Mouse (Mus musculus): ENCODE results near the gene Krt42. TPM values are rescaled to one million over a fixed set of nuclear protein-coding genes. Genes with fewer than 3 reads are reported as not detected.
"Not testable (repeated sequence)": the region's sequence is repeated elsewhere in the genome, so short reads cannot be mapped to it uniquely, and the experiment has no call there.

Krt42 gene
- not detected in 2 replicates for polyA plus RNA-seq (2015; fragmentation: Nextera tagmentation; extraction: Ambion mirVana)

DNA sequence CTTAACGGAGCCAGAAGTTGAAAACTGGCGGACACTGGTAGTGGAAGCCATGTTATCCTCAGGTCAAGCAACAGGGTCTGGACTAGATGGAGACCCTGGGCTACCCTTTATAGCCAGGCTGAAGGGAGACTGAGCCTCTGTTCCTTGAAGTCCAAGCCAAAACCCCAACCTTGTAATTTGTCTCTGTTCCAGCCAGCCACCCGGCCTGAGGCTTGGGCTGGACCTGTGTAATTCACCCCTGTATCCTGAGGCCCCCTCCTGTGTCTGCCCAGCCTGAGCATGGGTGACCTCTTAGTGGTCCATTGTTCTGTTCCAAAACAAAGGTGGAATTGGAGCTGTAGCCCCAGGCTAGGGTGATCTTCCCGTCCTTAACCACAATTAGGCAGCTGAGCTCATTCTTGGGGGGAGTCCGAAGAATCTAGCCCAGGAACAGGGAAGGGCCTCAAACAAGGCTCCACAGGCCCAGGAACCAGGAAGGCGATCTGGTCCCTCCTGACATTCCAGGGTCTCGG is at the start of gene Krt42:
TSS of gene Krt42 (minus strand) at position 51 of the 512 bp plus-strand sequence.
- Histone ChIP-seq H3K9me3 (replicated peaks) (no peaks in the 10 kb centered on the region), H3K4me2 (no peak within 1 kb of the TSS), H3K4me3 (replicated peaks) (no peak within 1 kb of the TSS), H3K36me3 (no peaks in the 10 kb centered on the region), H3K4me1 (no peaks in the 10 kb centered on the region), H3K27me3 (replicated peaks) (no peaks in the 10 kb centered on the region), H3K9ac (replicated peaks) (no peak within 1 kb of the TSS), H3K27ac (replicated peaks) (no peak within 1 kb of the TSS)
- no peak for ATAC-seq (ENCODE audit: low FRiP score)
- WGBS, result 81% methylated on average over 7 of the region's 7 CpGs

DNA sequence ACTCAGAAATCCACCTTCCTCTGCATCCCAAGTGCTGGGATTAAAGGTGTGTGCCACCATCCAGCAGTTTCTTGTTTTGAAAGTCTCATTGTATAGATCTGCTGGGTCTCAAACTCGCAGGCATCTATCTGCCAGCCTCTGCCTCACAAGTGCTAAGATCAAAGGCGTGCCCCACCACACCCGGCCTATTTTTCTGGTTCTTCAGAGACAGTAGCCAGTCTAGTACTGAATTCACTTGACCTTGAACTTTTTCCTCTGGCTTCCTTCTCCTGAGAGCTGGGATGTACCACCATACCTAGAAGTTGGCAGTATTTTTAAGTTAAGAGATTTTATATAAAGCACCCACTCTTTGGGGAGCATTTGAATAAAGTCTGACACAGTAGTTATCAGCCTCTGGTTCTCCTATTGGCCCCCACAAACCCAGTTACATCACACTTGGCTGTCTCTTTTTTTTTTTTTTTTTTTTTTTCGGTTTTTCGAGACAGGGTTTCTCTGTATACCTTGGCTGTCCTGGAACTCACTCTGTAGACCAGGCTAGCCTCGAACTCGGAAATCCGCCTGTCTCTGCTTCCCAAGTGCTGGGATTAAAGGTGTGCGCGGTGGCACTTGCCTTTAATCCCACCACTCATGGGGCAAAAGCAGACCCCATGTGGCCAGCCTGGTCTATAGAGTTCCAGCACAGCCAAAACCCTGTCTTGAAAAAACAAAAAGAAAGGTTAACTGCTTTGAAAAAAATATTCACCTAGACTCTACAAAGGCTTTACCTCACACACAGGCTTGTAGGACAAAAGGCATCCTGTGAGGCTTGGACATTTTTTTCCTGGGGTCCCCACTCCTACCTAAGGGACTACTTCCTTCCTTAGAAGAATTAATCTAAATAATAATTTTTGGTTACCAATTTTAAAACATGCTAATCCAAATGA is 49.1 kb upstream of the Krt42 start:
- 0 out of 2 replicates have a peak, but pooled peaks have one; percentile 2 for ATAC-seq (ENCODE audit: low FRiP score)
- Histone ChIP-seq H3K4me2 (peak overlapping the region; percentile 68), H3K4me1 (peaks cover 18% of the 10 kb centered on the region), H3K36me3 (peaks cover 17% of the 10 kb centered on the region), H3K9me3 (replicated peaks) (no peaks in the 10 kb centered on the region), H3K4me3 (replicated peaks) (peak overlapping the region; percentile 76), H3K9ac (replicated peaks) (0 out of 2 replicates have a peak overlapping the region, but pooled peaks have one; percentile 42), H3K27me3 (replicated peaks) (no peaks in the 10 kb centered on the region), H3K27ac (replicated peaks) (peak overlapping the region; percentile 87)
- WGBS, result 92% methylated on average over 10 of the region's 10 CpGs

DNA sequence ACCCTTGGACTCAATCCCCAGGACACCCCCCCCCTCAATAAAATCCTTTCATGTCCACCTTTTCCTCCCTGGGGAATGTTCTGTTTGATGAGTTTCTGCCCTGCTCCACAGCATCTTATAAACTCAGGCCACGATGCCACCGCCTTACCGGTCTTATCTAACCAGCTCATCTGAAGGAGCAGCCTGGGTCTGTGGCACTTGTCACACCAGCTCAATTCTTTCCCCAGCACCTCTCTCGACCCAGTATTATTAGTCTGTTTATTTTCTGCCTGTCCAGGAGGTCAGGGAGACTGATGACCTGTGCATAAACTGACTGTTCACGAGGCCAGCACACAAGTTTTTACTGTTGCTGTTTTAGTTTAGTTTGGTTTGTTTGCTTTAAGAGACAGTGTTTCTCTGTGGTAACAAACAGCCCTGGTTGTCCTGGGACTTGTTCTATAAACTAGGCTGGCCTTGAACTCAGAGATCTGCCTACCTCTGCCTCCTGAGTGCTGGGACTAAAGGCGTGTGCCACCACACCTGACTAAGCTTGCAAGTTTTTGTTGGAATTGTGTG is 48.2 kb upstream of the Krt42 start:
- no peak overlapping the region for H3K27ac ChIP-seq (replicated peaks)
- H3K27me3 ChIP-seq (replicated peaks), result no peaks in the 10 kb centered on the region
- no peak overlapping the region for H3K9ac ChIP-seq (replicated peaks)
- peaks cover 18% of the 10 kb centered on the region for H3K4me1 ChIP-seq
- H3K9me3 ChIP-seq (replicated peaks), result no peaks in the 10 kb centered on the region
- no peak overlapping the region for H3K4me3 ChIP-seq (replicated peaks)
- WGBS, result 68% methylated on average over 6 of the region's 6 CpGs
- no peak overlapping the region for H3K4me2 ChIP-seq
- ATAC-seq (ENCODE audit: low FRiP score), result no peak
- peaks cover 17% of the 10 kb centered on the region for H3K36me3 ChIP-seq

DNA sequence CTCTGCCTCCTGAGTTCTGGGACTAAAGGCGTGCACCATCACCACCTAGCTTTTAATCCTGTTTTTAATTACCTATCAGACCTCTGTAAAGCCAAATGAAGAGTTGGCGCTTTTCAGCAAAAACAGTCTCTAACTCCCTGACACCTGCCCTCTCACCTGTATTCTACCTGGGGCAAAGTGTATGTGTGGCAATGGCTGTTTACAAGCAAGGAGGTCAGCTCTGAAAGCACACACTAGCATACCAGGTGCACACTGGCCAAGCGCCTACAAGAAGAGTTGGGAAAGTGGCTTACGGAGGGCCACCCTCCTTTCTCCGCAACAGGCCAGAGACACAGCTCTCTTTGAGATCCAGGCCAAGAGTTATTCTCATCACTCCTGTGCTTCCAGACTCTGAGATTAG is 45.8 kb upstream of the Krt42 start:
- Histone ChIP-seq H3K9me3 (replicated peaks) (no peaks in the 10 kb centered on the region), H3K9ac (replicated peaks) (no peak overlapping the region), H3K4me2 (no peak overlapping the region), H3K27ac (replicated peaks) (no peak overlapping the region), H3K27me3 (replicated peaks) (no peaks in the 10 kb centered on the region), H3K36me3 (no peaks in the 10 kb centered on the region), H3K4me3 (replicated peaks) (no peak overlapping the region), H3K4me1 (peaks cover 11% of the 10 kb centered on the region; the same call in 1 of the 2 replicates)
- ATAC-seq (ENCODE audit: low FRiP score), result no peak
- 88% methylated on average over 5 of the region's 5 CpGs for WGBS

DNA sequence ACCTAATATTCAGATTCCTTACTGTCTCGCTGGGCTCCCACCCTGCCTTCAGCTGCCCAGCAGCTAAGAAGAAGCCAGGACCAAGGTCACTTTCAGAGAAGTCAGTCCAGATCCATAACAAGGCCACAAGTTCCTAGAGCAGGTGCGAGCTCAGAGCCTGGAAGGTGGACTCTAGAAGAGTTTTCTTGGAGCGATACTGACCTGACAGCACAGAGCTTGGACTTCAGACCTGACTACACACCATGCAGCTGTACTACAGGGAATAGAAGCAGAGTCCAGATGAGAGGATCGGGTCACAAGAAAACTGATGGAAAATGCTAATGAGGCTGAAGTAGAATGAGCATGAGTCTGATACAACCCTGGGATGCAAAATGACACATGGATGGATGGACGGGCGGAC is 43.8 kb upstream of the Krt42 start:
- H3K4me3 ChIP-seq (replicated peaks), result no peak overlapping the region
- WGBS, result 91% methylated on average over 6 of the region's 6 CpGs
- no peak for ATAC-seq (ENCODE audit: low FRiP score)
- H3K36me3 ChIP-seq, result no peaks in the 10 kb centered on the region
- no peak overlapping the region for H3K9ac ChIP-seq (replicated peaks)
- H3K27ac ChIP-seq (replicated peaks), result no peak overlapping the region
- H3K4me1 ChIP-seq, result peaks cover 7% of the 10 kb centered on the region; the same call in 1 of the 2 replicates
- no peaks in the 10 kb centered on the region for H3K9me3 ChIP-seq (replicated peaks)
- no peaks in the 10 kb centered on the region for H3K27me3 ChIP-seq (replicated peaks)
- no peak overlapping the region for H3K4me2 ChIP-seq

DNA sequence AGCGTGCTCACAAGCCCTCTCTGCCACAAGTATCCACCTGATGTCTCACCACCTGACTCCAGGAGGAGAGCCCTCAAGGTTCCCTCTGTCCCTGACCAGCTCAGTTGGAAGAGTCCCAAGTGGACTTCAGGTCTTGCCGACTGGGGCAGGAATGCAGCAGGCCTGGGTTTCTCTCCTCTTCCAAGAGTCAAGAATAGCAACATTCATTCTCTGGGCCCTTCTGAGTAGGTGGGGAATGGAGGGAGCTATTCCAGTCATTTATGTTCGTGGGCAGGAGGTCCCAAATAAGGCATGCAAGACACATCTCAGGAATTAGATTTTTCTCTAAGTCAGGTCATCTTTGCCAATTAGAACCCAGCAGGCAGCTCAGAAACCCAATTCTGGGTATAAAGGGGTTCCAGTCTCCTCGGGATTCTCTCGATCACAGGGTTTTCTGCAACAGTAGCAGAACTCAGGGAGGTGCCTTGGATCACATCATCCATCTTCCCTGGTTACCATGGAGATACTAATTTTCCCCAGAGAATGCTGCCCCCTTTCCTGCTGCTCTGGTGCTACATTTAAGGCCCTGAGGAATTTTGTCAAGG is 42.5 kb upstream of the Krt42 start:
- Histone ChIP-seq H3K4me2 (no peak overlapping the region), H3K4me3 (replicated peaks) (no peak overlapping the region), H3K27ac (replicated peaks) (0 out of 2 replicates have a peak overlapping the region, but pooled peaks have one; percentile 9), H3K9me3 (replicated peaks) (no peaks in the 10 kb centered on the region), H3K9ac (replicated peaks) (no peak overlapping the region; the same call in 1 of the 2 replicates), H3K36me3 (no peaks in the 10 kb centered on the region), H3K4me1 (peaks cover 7% of the 10 kb centered on the region; the same call in 1 of the 2 replicates), H3K27me3 (replicated peaks) (no peaks in the 10 kb centered on the region)
- no peak for ATAC-seq (ENCODE audit: low FRiP score)
- WGBS, result 15% methylated on average over 5 of the region's 5 CpGs

DNA sequence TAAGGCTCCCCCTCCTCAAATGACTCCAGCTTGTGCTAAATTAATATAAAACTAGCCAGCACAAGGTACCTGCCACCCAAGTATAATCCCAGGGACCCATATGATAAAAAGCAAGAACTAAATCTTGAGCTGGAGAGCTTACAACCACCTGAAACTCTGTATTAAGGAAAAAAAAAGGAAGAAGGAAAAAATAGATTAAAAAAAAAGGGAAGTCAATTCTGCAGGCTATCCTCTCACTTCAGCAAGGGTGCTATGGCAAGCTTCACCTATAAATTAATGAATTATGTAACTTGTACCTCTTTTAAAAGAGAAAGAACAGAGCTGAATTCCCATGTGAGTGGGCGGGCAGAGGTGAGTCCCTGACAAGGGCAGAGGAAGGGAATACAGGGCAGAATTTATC is 42.0 kb upstream of the Krt42 start:
- whole genome bisulfite sequencing, result 67% methylated on average over 1 of the region's 1 CpGs
- H3K36me3 ChIP-seq, result no peaks in the 10 kb centered on the region
- H3K27me3 ChIP-seq (replicated peaks), result no peaks in the 10 kb centered on the region
- peaks cover 7% of the 10 kb centered on the region; the same call in 1 of the 2 replicates for H3K4me1 ChIP-seq
- ATAC-seq (ENCODE audit: low FRiP score), result no peak
- H3K4me3 ChIP-seq (replicated peaks), result no peak overlapping the region
- no peaks in the 10 kb centered on the region for H3K9me3 ChIP-seq (replicated peaks)
- no peak overlapping the region for H3K4me2 ChIP-seq
- no peak overlapping the region for H3K9ac ChIP-seq (replicated peaks)
- H3K27ac ChIP-seq (replicated peaks), result no peak overlapping the region

DNA sequence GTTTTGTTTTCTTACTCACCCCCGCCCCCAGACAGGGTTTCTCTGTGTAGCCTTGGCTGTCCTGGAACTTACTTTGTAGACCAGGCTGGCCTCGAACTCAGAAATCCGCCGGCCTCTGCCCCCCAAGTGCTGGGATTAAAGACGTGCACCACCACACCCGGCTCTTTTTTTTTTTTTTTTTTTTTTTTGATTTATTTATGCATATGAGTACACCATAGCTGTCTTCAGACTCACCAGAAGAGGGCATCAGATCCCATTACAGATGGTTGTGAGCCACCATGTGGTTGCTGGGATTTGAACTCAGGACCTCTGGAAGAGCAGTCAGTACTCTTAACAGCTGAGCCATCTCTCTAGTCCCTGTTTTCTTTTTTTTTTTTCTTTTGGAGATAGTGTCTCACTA is 39.0 kb upstream of the Krt42 start:
- H3K4me1 ChIP-seq; H3K4me2 ChIP-seq; H3K36me3 ChIP-seq; H3K27me3 ChIP-seq (replicated peaks); H3K4me3 ChIP-seq (replicated peaks); ATAC-seq (ENCODE audit: low FRiP score); H3K9me3 ChIP-seq (replicated peaks); H3K9ac ChIP-seq (replicated peaks); H3K27ac ChIP-seq (replicated peaks): not testable (repeated sequence)
- 94% methylated on average over 6 of the region's 6 CpGs for WGBS

DNA sequence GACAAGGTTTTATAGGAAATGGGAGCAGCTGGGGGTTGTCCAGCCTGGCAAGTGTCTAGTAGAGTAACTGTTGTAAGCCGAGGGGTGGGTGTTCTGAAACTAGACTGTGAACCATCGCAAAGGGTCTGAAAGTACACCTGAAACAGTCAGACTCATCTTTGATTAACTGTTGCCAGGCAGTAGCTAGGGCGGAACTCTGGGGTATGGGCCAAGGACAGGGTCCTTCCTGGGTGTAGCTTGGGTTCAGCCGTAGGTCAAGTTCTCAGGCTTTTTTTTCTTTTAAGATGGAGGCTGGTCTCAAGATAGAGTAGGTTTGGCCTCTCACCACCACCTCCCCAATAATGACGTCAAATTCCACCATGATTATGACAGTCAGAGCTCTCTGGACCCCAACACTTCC is 38.2 kb upstream of the Krt42 start:
- H3K4me1 ChIP-seq, result peaks cover 7% of the 10 kb centered on the region; the same call in 1 of the 2 replicates
- H3K27ac ChIP-seq (replicated peaks), result no peak overlapping the region
- no peaks in the 10 kb centered on the region for H3K27me3 ChIP-seq (replicated peaks)
- H3K36me3 ChIP-seq, result no peaks in the 10 kb centered on the region
- H3K9me3 ChIP-seq (replicated peaks), result no peaks in the 10 kb centered on the region
- WGBS, result 88% methylated on average over 5 of the region's 5 CpGs
- H3K4me3 ChIP-seq (replicated peaks), result no peak overlapping the region
- ATAC-seq (ENCODE audit: low FRiP score), result no peak
- H3K4me2 ChIP-seq, result no peak overlapping the region
- no peak overlapping the region for H3K9ac ChIP-seq (replicated peaks)

DNA sequence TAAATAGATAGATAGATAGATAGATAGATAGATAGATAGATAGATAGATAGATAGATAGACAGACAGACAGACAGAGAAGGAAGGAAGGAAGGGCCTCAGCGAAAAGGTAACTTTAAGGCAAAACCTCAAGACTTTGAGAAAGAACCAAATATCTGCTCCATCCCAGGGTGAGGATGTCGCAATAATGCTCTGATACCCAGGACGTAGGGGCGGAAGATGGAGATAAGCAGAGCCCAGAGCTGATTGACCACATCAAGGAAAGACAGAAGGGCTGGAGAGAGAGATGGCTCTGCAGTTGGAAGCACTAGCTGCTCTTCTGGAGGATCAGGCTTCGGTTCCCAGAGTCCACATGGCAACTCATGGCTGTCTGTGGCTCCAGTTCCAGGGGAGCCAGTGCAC is 31.6 kb upstream of the Krt42 start:
- H3K9ac ChIP-seq (replicated peaks), result no peak overlapping the region

DNA sequence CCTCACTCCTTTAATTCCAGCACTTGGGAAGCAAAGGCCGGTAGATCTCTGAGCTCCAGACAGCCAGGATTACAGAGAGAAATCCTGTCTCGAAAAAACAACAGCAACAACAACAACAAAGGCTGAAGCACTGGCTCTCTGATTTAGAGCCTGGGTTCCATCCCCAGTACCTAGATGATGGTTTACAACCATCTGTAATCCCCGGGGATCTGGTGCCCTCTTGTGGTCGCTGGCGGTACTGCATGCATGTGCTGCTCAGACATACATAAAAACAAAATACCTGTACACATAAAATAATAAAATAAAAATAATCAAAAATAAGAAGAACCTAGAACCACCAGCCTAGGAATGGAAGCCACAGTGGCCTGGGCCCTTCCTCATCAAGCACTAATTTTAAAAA is 30.6 kb upstream of the Krt42 start:
- Histone ChIP-seq H3K9me3 (replicated peaks) (no peaks in the 10 kb centered on the region), H3K27ac (replicated peaks) (no peak overlapping the region), H3K4me2 (no peak overlapping the region), H3K4me1 (peaks cover 6% of the 10 kb centered on the region), H3K4me3 (replicated peaks) (no peak overlapping the region), H3K36me3 (no peaks in the 10 kb centered on the region), H3K27me3 (replicated peaks) (no peaks in the 10 kb centered on the region), H3K9ac (replicated peaks) (no peak overlapping the region)
- 10% methylated on average over 5 of the region's 5 CpGs for WGBS
- no peak for ATAC-seq (ENCODE audit: low FRiP score)

More for the DNA sequence above, 31.6 kb upstream of the Krt42 start:
- H3K9me3 ChIP-seq (replicated peaks), result no peaks in the 10 kb centered on the region
- no peaks in the 10 kb centered on the region for H3K36me3 ChIP-seq
- ATAC-seq (ENCODE audit: low FRiP score), result no peak
- WGBS, result 92% methylated on average over 5 of the region's 5 CpGs
- H3K27ac ChIP-seq (replicated peaks), result no peak overlapping the region
- peaks cover 6% of the 10 kb centered on the region for H3K4me1 ChIP-seq
- no peaks in the 10 kb centered on the region for H3K27me3 ChIP-seq (replicated peaks)
- no peak overlapping the region for H3K4me3 ChIP-seq (replicated peaks)
- no peak overlapping the region for H3K4me2 ChIP-seq
